Mouse (Mus musculus) cerebellum, postnatal 4 days (tissue): ENCODE data around the gene Fam50b.

Experiments used
- DNase-seq, 2 experiments: peaks; one replicate each; pipeline ENCODE4 v3.0.0; 2022; ENCODE audit warnings: low spot score in 2 of 2, mixed read lengths in 1 of 2

Fam50b gene

DNA sequence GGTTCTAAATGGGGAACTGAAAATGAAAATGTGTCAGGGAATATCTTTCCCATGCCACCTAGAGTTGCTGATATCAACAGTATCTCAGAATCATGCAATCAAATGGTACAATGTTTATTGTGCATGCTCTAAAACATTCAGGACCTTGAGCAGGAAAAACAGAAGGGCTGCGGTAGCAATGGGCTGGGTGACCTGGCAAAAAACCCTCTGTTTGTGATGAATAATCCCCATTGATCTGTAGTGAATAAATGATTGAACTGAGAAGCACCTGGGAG, 4.0 kb downstream of the Fam50b start:
- no peak for DNase-seq

GRCm38 (mm10) chr13:34739071-34739470, 4.4 kb downstream of the Fam50b start:
- no peak for DNase-seq

- no peak for DNase-seq
Measured at GRCm38 (mm10) chr13:34741254-34741653, 6.6 kb downstream of the Fam50b start.

GRCm38 (mm10) chr13:34741813-34742568, 7.3 kb downstream of the Fam50b start:
- no peak for DNase-seq

- no peak for DNase-seq
Measured at GRCm38 (mm10) chr13:34746811-34747210, 12.2 kb downstream of the Fam50b start.

DNA sequence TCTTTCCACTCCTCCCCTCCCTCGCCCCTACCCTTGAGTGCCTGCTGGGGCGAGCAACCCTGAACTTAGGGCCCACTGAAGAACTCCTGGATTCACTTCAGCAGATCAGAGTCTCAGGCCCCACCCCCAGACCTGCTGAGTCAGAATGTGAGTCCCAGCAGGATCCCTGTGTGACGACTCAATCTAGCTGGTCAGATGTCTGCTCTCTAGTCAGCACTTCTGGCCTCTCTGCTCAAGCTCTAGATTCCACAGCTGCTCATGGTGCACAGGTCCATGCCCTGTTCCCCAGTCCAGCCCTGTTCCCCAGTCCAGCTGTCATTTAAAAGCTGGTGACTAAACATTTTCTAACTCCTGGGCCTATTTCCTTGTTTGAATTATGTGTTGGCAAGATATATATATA, 13.9 kb downstream of the Fam50b start:
- no peak for DNase-seq

DNA sequence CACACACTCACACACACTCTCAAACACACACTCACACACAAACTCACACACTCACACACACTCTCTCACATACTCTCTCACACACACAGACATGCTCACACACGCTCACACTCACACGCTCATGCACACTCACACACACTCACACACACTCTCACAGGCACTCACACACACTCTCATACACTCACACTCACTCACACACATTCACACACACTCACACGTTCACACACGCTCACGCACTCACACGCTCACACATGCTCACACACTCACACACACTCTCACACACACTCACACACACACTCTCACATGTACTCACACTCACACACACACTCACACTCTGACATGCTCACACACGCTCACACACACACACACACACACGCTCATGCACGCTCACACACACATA, 24.6 kb downstream of the Fam50b start:
- no peak for DNase-seq

- DNase-seq, result no peak
Measured at GRCm38 (mm10) chr13:34760518-34761287, 26.1 kb downstream of the Fam50b start.

DNA sequence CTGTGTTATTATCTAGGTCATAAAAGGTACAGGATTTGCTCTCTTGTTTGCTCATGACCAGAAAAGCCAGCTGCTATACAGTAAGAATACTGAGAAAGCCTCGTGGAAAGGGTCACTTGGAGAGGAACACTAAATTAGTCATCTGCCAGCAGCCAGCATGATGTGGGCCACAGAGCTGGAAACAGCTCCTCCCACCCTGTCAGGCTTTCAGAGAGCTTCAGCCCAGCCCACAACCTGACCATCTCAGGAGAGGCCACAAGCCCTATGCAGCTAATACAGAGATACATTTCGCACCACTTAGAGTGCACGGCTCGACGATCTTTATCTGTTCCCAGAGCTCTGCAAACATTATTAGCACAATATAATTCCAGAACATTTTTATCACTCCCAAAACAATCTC, 27.5 kb downstream of the Fam50b start:
- DNase-seq, result no peak

GRCm38 (mm10) chr13:34762865-34763264, 28.2 kb downstream of the Fam50b start:
- no peak for DNase-seq

DNA sequence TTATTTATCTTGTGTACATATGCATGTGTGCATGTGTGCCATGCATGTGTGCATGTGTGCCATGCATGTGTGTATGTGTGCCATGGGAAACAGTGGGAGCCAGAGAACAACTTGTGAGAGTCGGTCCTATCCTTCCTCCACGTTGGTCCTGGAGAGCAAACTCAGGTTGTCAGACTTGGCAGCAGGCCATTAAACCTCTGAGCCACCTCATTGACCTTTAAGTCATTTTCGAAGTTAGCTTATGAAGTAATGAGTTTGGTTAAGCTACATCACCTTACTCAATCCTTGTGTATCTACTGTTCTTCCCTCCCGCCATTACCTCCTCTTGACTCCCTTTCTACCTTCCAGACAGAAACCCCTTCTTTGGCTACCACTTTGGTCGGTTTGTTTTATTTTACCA, 30.6 kb downstream of the Fam50b start:
- DNase-seq, result no peak

DNA sequence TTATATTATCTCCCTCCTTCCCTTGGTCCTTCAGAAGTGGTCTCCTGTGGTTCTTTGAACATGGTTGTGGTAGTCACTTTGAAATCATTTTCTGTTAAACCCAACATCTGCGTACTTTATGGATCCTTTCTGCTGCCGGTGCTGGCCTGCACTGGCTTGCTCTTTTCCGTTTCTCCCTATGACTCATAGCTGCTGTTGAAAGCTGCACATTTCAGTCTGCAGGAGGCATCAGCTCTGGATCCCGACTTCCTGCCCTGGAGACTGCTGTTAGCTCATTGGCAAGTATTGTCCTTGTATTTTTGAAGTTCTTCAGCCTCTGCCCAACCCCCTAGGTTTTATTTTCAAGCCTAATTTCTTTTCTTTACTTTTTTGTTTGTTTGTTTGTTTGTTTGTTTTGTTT, 31.9 kb downstream of the Fam50b start:
- no peak for DNase-seq

DNA sequence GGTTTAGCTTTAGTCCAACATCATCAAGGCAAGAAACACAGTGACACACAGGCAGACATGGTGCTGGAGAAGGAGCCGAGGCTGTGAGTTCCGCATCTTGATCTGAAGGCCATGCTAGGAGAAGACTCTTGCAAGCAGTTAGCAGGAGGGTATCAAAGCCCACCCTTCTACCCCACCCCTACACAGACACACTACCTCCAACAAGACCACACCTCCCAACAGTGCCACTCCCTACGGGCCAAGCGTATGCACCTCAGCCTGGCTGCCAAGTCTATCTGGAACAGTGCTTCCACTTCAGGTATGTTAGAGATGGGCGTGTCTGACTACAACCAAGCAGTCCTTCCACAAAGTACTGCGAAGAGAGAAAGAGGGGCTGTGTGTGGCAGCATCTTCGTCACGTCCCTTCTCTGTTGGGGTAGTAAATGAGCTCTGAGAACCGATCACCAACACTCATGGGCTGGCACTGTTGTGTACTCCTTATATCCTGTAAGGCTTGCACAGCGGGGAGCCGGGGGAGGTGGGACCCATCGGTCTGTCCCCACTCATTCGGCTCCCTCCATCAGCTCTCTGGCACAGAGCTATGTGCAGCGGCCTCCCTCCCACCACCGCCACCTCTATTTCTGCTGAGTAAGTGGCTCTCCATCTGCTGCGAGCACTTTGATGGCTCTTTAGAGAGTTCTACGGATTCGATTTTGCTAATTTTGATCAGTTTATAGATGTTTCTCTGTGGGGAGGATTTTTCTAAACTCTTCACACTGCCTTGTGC, 33.1 kb downstream of the Fam50b start:
- no peak for DNase-seq

DNA sequence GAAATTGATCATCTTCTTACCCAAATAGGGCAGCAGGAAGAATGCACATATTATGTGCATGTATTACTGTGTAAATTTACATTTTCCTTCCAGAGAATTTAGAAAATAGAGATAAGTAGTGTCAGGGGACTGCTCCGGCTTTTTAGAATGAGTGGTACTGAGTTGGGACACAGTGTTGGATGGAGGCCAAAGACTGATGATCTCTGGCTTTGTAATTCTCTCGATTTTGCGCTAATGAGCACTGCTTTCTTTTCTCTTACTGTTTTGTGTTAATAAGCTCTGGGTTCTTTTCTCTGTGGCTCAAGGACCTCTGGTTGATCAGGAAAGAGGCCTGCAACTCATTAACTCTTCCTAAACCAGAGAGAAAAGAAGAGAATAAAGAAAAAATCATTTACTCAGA, 42.1 kb downstream of the Fam50b start:
- no peak for DNase-seq

- DNase-seq, result no peak
Measured at GRCm38 (mm10) chr13:34780856-34781610, 46.4 kb downstream of the Fam50b start.

- no peak for DNase-seq
Measured at GRCm38 (mm10) chr13:34781611-34782009, 47.0 kb downstream of the Fam50b start.

- no peak for DNase-seq
Measured at GRCm38 (mm10) chr13:34784818-34785217, 50.2 kb downstream of the Fam50b start.

- DNase-seq, result no peak
Measured at GRCm38 (mm10) chr13:34786634-34787033, 52.0 kb downstream of the Fam50b start.

- no peak for DNase-seq
Measured at GRCm38 (mm10) chr13:34787546-34787945, 52.9 kb downstream of the Fam50b start.

GRCm38 (mm10) chr13:34789176-34789818, 54.6 kb downstream of the Fam50b start:
- no peak for DNase-seq

DNA sequence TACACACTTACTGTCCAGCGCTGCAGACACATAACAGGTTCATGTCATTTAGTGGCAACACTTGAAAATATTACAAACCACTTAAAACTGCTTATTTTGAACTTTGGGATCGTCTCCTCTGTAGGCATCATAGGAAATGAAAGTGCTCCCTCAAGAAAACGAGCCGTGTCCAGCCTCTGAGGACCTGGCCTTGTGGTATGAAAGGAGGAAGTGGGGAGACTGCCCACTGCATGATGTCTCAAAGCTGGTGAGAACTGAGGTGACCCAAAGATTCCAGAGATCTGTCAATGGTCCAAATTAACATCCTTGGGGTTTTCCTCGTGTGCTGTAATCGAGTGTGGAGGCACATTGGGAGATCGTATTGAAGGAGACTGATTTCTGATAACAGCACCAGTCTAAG, 58.4 kb downstream of the Fam50b start:
- no peak for DNase-seq
